Mouse (Mus musculus) c-Kit-negative CD71-positive TER-119-positive erythroid progenitor cells, embryonic 14.5 days (primary cell): ENCODE measurements around the gene Gm15013.
"Not testable (repeated sequence)": the region's sequence is repeated elsewhere in the genome, so short reads cannot be mapped to it uniquely, and the experiment has no call there.

Experiments
- DNase-seq: peaks from one replicate; pipeline ENCODE4 v3.0.0-alpha.2; 2013; ENCODE audit warnings: low read depth, low spot score

The Gm15013 gene

DNA sequence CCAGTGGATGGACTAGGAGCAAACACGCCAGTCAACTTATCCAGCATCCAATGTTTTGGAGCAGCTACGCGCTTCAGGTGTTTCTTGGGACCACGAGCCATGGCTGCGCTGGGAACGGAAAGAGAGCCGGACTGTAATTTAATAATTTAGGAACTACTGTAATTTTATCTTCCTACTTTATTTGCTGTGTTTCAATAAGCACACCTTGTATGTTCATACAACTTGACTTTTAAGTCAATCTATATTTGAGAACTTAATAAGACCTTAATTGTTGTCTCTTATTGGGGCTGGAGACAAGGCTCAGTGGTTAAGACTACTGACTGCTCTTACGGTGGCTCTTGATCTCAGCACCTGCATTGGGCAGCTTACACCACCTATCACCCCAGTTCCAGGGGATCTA is at the start of gene Gm15013:
Gene Gm15013, minus strand, starts transcription at position 101 of the 400 bp plus-strand sequence.
- no peak for DNase-seq

DNA sequence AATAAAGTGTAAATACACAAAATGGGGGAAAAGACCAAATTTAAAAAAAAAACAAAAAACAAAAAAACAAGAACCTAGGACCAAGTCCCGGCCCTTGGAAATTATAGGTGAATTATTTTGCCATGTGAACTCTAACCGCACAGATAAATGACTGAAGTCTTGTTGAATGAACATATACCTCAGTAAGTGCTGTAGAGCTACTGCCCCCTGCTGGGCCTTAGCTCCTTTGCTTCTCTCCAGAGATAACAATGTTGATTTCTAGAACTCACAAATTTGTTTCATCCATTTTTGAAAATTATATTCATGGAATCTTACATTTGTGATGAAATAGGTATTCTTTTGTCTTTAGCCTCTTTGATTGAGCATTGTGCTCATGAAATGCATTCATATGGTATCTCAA is 48.3 kb upstream of the Gm15013 start:
- no peak for DNase-seq

DNA sequence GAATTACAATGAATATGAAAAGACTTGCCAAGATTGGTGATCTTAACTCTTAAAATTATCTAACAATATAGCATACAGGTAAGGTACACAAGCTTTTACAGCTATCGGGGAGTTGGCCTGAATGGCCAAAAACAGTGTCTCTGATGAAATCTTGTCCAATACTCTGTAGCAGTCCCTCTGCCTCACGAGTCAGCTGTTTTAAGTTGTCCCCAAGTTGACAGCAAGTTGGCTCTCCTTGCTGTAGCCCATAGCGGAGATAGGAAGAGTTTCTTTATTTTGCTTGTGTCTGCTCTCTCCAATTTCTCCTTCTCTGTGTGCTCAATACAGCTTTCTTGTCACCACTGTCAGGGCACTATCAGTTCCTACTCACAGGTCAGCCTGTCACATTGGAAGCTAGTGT is 44.4 kb upstream of the Gm15013 start:
- DNase-seq, result not testable (repeated sequence)

DNA sequence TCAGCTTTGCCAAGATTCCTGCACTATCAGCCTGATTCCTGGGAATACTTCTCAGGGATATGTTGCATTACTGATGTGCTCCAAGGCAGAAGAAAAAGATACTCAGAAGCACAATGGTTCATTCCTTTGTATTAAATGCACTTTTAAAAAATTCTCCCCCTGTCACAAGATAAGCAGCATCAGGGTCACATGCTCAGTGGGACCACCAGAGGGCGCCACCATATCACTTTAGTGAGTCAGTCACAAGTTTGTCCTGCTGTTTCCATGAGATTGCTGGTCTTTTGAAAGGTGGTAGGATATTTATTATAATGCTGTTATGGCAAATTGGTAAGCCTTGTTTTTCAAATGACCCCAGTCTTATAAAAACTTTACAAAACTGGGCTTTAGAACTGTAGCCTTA is 37.6 kb upstream of the Gm15013 start:
- DNase-seq, result no peak

DNA sequence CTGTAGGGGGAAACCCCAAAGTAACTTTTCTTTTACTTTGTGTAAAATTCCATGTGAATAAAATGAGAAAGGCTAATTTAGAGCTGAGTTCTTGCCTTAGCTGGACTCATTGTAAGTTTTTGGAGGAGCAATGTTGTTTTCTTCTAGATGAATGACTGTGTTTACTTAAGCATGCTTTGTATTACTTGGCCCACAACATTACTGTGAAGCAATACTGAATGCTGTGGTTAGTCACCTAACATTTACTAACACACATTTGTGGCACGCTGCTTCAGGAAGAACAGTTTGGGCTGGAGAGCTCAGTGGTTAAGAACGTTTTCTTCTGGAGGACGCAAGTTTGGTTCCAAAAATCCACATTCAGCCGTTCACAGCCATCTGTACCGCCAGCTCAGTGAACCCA is 22.8 kb upstream of the Gm15013 start:
- no peak for DNase-seq

DNA sequence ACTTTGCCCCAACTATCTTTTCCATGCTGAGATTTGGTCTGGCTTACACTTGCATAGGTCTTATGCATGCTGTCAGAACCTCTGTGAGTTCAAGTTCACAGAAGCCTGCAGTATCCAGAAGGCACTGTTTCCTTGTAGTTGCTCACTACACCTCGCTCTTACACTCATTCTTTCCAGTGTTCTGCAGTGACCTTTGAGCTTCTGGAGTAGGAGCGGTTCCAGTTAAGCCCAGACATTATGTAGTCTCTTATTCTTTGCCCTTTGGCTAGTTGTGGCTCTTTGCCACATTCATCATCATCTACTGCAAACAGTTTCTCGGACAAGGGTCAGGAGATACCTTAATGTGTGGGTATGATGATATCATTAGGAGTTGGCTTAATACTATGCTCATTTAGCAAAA is 16.3 kb upstream of the Gm15013 start:
- DNase-seq, result no peak

DNA sequence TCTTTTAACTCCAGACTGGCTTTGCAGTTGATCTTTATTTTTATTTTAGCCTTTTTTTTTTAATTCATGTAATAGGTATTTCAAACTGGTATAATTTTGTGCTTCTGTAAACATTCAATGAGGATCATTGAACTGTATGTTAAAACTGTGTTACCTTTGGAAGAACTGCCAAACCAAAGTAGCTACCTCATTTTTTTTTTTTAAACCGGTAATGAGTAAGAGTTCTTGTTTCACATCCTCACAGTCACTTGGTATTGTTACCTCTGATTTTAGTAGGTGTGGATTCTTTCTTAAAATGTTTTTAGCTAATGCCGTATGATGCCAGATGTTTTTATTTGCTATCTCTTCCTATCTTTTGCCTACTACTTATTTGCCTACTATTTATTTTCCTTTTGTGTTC is 8.1 kb upstream of the Gm15013 start:
- no peak for DNase-seq

DNA sequence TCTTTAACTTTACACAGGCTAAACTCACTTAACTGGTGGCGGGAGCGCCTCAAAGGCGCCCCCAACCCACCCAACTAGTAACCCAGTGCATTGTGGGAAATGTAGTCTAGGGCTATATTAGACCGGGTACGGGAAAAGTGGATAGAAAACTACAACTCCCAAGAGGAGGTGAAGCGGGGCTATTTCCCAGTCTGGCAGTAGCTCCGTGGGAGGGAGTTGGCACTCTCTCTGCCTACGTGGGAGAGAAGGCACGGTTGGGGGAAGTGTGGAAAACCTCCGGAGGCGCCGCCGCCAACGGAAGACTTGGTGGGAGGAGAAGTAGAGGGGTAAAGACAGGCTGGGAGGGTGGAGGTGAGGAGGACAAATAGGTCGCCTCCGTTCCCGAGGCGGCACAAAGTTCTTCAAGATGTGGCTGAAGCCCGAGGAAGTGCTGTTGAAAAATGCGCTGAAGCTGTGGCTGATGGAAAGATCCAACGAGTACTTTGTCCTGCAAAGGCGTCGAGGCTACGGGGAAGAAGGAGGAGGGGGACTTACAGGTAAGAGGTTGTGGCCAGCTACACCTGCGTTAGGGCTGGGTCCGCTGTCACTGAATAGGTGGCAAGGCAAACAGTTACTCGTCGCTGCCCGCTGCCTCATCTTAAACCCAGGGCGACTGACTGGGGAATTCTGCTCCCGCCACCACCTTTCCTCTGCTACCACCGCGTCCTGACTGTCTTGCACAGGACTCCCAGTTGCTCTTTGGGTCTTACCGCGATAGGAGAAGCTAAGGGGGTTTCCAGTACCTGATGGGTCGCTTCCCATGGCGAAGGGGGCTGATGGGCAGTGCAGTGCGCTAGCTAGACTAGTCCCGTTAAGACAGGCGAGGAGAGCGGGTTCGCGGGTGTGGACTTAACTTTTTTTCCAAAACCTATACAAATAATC is 29.2 kb downstream of the Gm15013 start, which contains the start of gene Tbc1d8b:
Gene Tbc1d8b, plus strand, starts transcription at position 222 of the 921 bp plus-strand sequence.
- DNase-seq, result peak; percentile 47

DNA sequence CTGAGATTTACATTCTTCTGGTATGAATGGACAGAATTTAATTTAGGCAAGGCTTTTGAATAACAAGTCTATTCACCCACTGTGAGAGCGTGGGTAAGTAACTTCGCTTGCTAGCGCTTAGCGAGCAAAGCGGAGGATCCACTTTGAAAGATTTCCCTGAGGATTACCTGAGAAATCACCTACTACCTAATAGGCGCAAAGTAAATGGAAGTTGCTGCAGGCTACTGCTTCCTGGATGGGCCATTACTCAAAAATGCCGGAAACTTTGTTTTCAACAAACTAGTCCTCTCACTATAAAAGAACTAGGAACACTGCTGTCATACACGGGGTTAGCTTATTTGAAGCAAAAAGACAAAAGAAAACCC is 29.9 kb downstream of the Gm15013 start:
- DNase-seq, result no peak

GRCm38 (mm10) chrX:139665829-139666228 is 48.5 kb downstream of the Gm15013 start:
- DNase-seq, result no peak
